Mouse (Mus musculus) effector memory CD4-positive, alpha-beta T cell, adult 5 months (primary cell): ENCODE data around the gene Hs6st2. TPM values are rescaled to one million over a fixed set of nuclear protein-coding genes. Genes with fewer than 3 reads are reported as not detected.

Source experiments
- polyA plus RNA-seq: library from polyadenylated mRNA; unstranded; fragments of 100-300 nt; shearing (Covaris generic); gene quantifications from one replicate; pipeline ENCODE4 v1.2.1, GENCODE M21; 2017

Hs6st2 gene
- not detected for polyA plus RNA-seq

GRCm38 (mm10) chrX:51681756-51682155 is at the start of gene Hs6st2:
Gene Hs6st2 (minus strand): TSS chrX:51681856.

Other genes starting within 250 kb of the Hs6st2 start
- not detected for gene Usp26, start 119.4 kb upstream of the Hs6st2 start, polyA plus RNA-seq